Mouse (Mus musculus): ENCODE measurements around the gene Brcc3.

Brcc3 gene

DNA sequence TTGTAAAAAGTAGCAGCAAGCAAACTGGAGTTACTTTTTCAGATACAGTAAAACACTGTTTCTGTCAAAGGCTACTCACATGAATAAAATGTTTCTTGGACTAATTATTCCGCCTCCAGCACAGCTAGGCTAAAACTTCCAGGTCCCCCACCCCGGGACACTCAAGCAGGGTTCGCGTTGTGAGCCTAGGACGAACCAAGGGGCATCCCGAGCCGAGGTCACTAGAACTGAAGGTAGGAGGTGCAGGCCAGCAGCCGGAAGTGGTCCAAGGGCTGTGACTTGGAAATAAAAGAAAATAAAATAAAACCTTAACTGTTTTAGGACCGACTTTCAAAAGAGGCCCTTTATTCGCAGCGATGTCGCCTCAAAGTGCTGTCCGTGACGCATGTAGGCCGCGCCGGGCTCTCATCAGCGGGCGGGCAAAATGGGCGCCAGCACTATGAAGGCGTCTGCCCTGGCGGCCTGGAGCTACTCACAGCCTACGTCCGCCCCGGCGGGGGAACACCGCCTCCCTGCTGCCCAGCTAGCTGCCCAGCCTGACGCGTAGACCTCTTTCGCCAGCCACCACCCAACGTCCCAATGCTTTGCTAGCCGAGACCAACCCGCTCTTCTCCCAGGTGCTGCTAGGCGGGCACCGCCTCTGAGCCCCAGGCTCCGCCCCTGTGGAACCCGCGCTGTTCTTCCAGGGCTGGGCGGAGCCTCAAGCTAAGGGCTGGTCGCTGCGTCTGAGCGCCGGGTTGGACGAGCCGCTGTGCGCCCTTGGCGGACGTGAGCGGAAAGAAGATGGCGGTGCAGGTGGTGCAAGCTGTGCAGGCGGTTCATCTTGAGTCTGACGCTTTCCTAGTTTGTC, at the start of gene Brcc3, which contains the start of the genes Cmc4 and Mtcp1:
Gene Brcc3 (plus strand): TSS at position 693 of the 850 bp plus-strand sequence.
Gene Cmc4 (minus strand): TSS at position 649 of the 850 bp plus-strand sequence.
Gene Mtcp1 (minus strand): TSS at position 653 of the 850 bp plus-strand sequence.
- peak; percentile 76 to 81 for DNase-seq (ENCODE audit: low spot score in 2 of 2)

DNA sequence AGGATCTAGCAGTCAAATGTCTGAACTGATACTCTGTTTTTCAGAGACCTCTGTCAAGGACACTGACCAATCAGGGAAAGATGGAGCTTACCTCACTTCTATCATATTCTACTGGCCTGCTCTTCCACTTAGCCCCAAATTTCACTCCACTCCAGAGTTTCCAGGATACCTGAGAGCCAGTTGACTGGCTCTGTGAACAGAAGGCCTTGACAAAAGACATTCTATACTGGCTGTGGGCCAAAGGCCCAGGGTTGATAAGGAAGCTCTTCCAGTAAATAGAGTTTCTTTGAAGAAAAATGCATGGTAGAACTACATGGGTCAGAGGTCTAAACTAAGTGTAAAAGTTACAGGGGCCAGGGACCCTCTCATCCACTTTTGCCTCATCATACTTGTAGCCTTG, 46.2 kb upstream of the Brcc3 start:
- DNase-seq (ENCODE audit: low spot score in 2 of 2) = no peak

GRCm38 (mm10) chrX:75372666-75373425, 43.6 kb upstream of the Brcc3 start:
- no peak for DNase-seq (ENCODE audit: low spot score in 2 of 2)

GRCm38 (mm10) chrX:75376815-75377214, 39.6 kb upstream of the Brcc3 start:
- DNase-seq (ENCODE audit: low spot score in 2 of 2) = no peak

DNA sequence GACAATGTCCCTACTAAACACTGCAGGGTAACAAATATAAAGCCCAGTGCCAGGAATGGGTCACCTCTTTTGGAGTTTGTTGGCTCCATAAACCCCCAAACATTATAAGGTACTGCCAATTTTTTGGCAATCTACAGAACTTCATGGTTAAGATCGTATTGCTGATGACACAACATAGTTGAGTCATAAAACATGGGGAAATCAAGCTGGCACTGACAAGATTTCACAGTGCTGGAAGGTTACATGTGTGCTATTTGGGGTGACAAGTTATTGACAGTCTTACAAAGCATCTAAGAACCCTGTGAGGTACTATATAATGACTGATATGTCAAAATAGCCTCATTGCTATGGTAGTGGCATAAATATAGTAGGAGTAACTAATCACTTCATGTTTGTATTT, 35.3 kb upstream of the Brcc3 start:
- no peak for DNase-seq (ENCODE audit: low spot score in 2 of 2)

GRCm38 (mm10) chrX:75381699-75382098, 34.7 kb upstream of the Brcc3 start:
- DNase-seq (ENCODE audit: low spot score in 2 of 2) = no peak

- DNase-seq (ENCODE audit: low spot score in 2 of 2) = peak; percentile 29 to 63
Measured at GRCm38 (mm10) chrX:75382195-75382771, 34.1 kb upstream of the Brcc3 start, which contains the start of the genes Fundc2 and F8. TSS of gene Fundc2 (plus strand) at chrX:75382399. TSS of gene F8 (minus strand) at chrX:75382615.

- DNase-seq (ENCODE audit: low spot score in 2 of 2) = no peak
Measured at GRCm38 (mm10) chrX:75399471-75399870, 17.0 kb upstream of the Brcc3 start.

- DNase-seq (ENCODE audit: low spot score in 2 of 2) = no peak
Measured at GRCm38 (mm10) chrX:75402668-75403067, 13.8 kb upstream of the Brcc3 start.

- no peak for DNase-seq (ENCODE audit: low spot score in 2 of 2)
Measured at GRCm38 (mm10) chrX:75403350-75403749, 13.1 kb upstream of the Brcc3 start.

DNA sequence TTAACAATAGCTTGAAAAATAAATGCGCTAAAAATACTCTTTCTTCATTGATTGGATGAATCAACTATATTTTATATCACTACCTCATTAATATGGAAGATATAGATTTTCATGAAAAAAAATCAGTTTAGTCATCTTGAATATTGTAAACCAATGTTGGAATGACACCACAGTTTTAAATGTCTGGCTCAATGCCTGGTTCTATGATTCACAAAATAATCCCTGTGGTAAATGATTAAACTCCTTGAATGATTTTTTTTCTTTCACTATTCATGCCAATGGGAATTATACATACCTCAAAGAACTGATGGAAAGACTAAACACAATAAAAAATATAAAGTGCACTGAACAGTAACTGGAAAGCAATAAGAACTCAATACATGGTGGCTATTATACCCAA, 6.7 kb upstream of the Brcc3 start:
- no peak for DNase-seq (ENCODE audit: low spot score in 2 of 2)

GRCm38 (mm10) chrX:75454597-75454996, 38.2 kb downstream of the Brcc3 start:
- no peak for DNase-seq (ENCODE audit: low spot score in 2 of 2)

- peak; percentile 53 to 64 for DNase-seq (ENCODE audit: low spot score in 2 of 2)
Measured at GRCm38 (mm10) chrX:75475182-75475644, 58.8 kb downstream of the Brcc3 start.

DNA sequence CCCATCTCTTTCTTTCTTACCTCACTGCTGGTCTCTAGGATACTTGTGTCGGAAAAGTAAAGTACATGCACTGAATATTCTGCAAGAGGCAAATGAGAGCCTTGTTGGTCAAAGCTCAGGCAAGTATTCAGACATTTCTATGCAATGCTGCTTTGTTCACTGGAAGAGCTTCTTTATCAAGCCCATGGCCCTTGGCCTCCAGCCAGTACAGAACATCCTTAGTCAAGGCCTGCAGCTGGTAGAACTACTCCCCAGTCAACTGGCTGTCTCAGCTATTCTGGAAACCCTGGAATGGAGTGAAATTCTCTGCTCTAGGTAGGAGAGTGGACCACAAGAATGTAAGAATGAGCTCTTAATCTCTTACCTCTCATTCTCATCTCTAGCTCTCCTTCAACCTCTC, 73.5 kb downstream of the Brcc3 start:
- DNase-seq (ENCODE audit: low spot score in 2 of 2) = no peak

Data from right cerebral cortex, adult 2 months (tissue).